Mouse (Mus musculus) right cerebral cortex, postnatal 4 days (tissue): ENCODE data around the gene Slit3.
A peak's percentile ranks its signal among the peaks of the same experiment; 100 is the strongest.

Experiments used
- DNase-seq: peaks from one replicate; pipeline ENCODE4 v3.0.0-alpha.2; 2022

Gene Slit3

GRCm38 (mm10) chr11:35602586-35602985 is 481.6 kb downstream of the Slit3 start:
- DNase-seq: no peak

- DNase-seq: peak; percentile 34
These were observed 482.9 kb downstream of the Slit3 start for GRCm38 (mm10) chr11:35603946-35604345.

GRCm38 (mm10) chr11:35604848-35605790 is 484.1 kb downstream of the Slit3 start:
- DNase-seq: no peak

GRCm38 (mm10) chr11:35607191-35607590 is 486.2 kb downstream of the Slit3 start:
- DNase-seq: no peak

GRCm38 (mm10) chr11:35608794-35609193 is 487.8 kb downstream of the Slit3 start:
- no peak for DNase-seq

GRCm38 (mm10) chr11:35612262-35612896 is 491.4 kb downstream of the Slit3 start:
- no peak for DNase-seq

- DNase-seq: no peak
These were observed 493.5 kb downstream of the Slit3 start for GRCm38 (mm10) chr11:35614530-35614929.

- no peak for DNase-seq
These were observed 498.4 kb downstream of the Slit3 start for GRCm38 (mm10) chr11:35619421-35619820.

GRCm38 (mm10) chr11:35622736-35623135 is 501.7 kb downstream of the Slit3 start:
- no peak for DNase-seq

GRCm38 (mm10) chr11:35624515-35625270 is 503.7 kb downstream of the Slit3 start:
- no peak for DNase-seq

GRCm38 (mm10) chr11:35625576-35625975 is 504.6 kb downstream of the Slit3 start:
- no peak for DNase-seq

GRCm38 (mm10) chr11:35626161-35626885 is 505.3 kb downstream of the Slit3 start:
- DNase-seq: no peak

GRCm38 (mm10) chr11:35627815-35628214 is 506.8 kb downstream of the Slit3 start:
- DNase-seq: no peak

- no peak for DNase-seq
These were observed 511.2 kb downstream of the Slit3 start for GRCm38 (mm10) chr11:35632262-35632661.

GRCm38 (mm10) chr11:35637102-35637501 is 516.1 kb downstream of the Slit3 start:
- no peak for DNase-seq

GRCm38 (mm10) chr11:35638862-35639384 is 517.9 kb downstream of the Slit3 start:
- DNase-seq: no peak

GRCm38 (mm10) chr11:35639428-35639827 is 518.4 kb downstream of the Slit3 start:
- DNase-seq: no peak

GRCm38 (mm10) chr11:35651286-35651685 is 530.3 kb downstream of the Slit3 start:
- DNase-seq: no peak

GRCm38 (mm10) chr11:35655836-35656235 is 534.8 kb downstream of the Slit3 start:
- DNase-seq: no peak

- DNase-seq: no peak
These were observed 536.6 kb downstream of the Slit3 start for GRCm38 (mm10) chr11:35657582-35657981.

GRCm38 (mm10) chr11:35660967-35661366 is 539.9 kb downstream of the Slit3 start:
- no peak for DNase-seq

GRCm38 (mm10) chr11:35662945-35663344 is 541.9 kb downstream of the Slit3 start:
- no peak for DNase-seq
